Comparison of ENCODE assay signal across 19 mouse cellular contexts in genomic region chr16:93147525-93148222, GRCm38 (mm10).
DNase-seq lines count a peak whose midpoint lies in the region; ATAC-seq lines count a peak whose summit lies in the region.
"Had no signal": no experiment of that assay in that cellular context is flagged by ENCODE, and none has a peak within 500 bp of the region (broad histone marks: within the 10 kb centered on the region; RNA-seq: fewer than 3 reads in every experiment).

No protein-coding gene starts in this region.

- no peaks in the 10 kb centered on the region for H3K36me3 ChIP-seq in heart, embryonic 13.5 days
- H3K36me3 ChIP-seq: heart, embryonic 15.5 days; hindbrain, embryonic 12.5 days; intestine, embryonic 15.5 days; neural tube, embryonic 13.5 days had no signal

- peak; percentile 73 for ATAC-seq in heart, embryonic 13.5 days (ENCODE audit: extremely low read depth, insufficient number of reproducible peaks, low FRiP score, low TSS enrichment)
- peak; percentile 56 to 62; a peak in 3 of 4 replicates for ATAC-seq in hematopoietic stem cell, adult 5-6 weeks (replicated peaks in 1 of 2; ENCODE audit: insufficient read depth in 1 of 2, low FRiP score in 2 of 2, low TSS enrichment in 1 of 2, low read depth in 1 of 2, poor library complexity in 2 of 2, severe bottlenecking in 2 of 2)
- ATAC-seq in megakaryocyte, adult 5-6 weeks (ENCODE audit: poor library complexity, severe bottlenecking) = peak; percentile 60
- ATAC-seq: intestine, embryonic 15.5 days had no signal

- H3K4me1 ChIP-seq in heart, embryonic 13.5 days = peaks cover 9% of the 10 kb centered on the region
- H3K4me1 ChIP-seq: hindbrain, embryonic 12.5 days; intestine, embryonic 15.5 days had no signal

- WGBS in heart, embryonic 13.5 days = 53% methylated on average over 5 of the region's 5 CpGs

- no peak for DNase-seq in heart, adult 9 months (ENCODE audit: low spot score in 2 of 2)
- peak; percentile 98 for DNase-seq in MEL-GATA-1-ER (ENCODE audit: extremely low read depth, low read depth)
- no peak for DNase-seq in B cell, adult 2 months
- DNase-seq in kidney, postnatal 14 days = no peak
- no peak for DNase-seq in adrenal gland, adult 18-20 months (ENCODE audit: low spot score in 2 of 2)
- DNase-seq: adrenal gland, postnatal 25 days; cerebellum, postnatal 25 days; gastrocnemius, postnatal 10 days; kidney, postnatal 10 days; left cerebral cortex, postnatal 4 days; lung, embryonic 14.5 days had no signal

- no peak overlapping the region for H3K27ac ChIP-seq in heart, embryonic 13.5 days (replicated peaks)
- H3K27ac ChIP-seq: heart, embryonic 15.5 days; hindbrain, embryonic 12.5 days; intestine, embryonic 15.5 days; neural tube, embryonic 13.5 days had no signal

- H3K4me3 ChIP-seq in heart, embryonic 13.5 days = no peak overlapping the region
- H3K4me3 ChIP-seq: heart, embryonic 15.5 days; hindbrain, embryonic 12.5 days; intestine, embryonic 15.5 days; neural tube, embryonic 13.5 days had no signal

- H3K27me3 ChIP-seq in heart, embryonic 13.5 days (replicated peaks) = peaks cover 72% of the 10 kb centered on the region
- H3K27me3 ChIP-seq: hindbrain, embryonic 12.5 days; intestine, embryonic 15.5 days; neural tube, embryonic 13.5 days had no signal

- H3K9me3 ChIP-seq in heart, embryonic 13.5 days = no peaks in the 10 kb centered on the region
- H3K9me3 ChIP-seq: heart, embryonic 15.5 days; hindbrain, embryonic 12.5 days; intestine, embryonic 15.5 days; megakaryocyte, embryonic 14.5 days; neural tube, embryonic 13.5 days had no signal

- H3K9ac ChIP-seq in heart, embryonic 13.5 days = no peak overlapping the region
- H3K9ac ChIP-seq: heart, embryonic 15.5 days; hindbrain, embryonic 12.5 days; intestine, embryonic 15.5 days; lung, embryonic 14.5 days; neural tube, embryonic 13.5 days had no signal

- H3K4me2 ChIP-seq in heart, embryonic 13.5 days = no peak overlapping the region
- H3K4me2 ChIP-seq: heart, embryonic 15.5 days; hindbrain, embryonic 12.5 days; intestine, embryonic 15.5 days; lung, embryonic 14.5 days; neural tube, embryonic 13.5 days had no signal
